Mouse (Mus musculus): ENCODE measurements at regions not wholly inside any gene's neighbourhood (a gene's known extent, or its start where the extent isn't known, plus 50 kb on each side); places are given as distances from the start of the nearest gene placed in this dataset.
A peak's percentile ranks its signal among the peaks of the same experiment; 100 is the strongest.

DNA sequence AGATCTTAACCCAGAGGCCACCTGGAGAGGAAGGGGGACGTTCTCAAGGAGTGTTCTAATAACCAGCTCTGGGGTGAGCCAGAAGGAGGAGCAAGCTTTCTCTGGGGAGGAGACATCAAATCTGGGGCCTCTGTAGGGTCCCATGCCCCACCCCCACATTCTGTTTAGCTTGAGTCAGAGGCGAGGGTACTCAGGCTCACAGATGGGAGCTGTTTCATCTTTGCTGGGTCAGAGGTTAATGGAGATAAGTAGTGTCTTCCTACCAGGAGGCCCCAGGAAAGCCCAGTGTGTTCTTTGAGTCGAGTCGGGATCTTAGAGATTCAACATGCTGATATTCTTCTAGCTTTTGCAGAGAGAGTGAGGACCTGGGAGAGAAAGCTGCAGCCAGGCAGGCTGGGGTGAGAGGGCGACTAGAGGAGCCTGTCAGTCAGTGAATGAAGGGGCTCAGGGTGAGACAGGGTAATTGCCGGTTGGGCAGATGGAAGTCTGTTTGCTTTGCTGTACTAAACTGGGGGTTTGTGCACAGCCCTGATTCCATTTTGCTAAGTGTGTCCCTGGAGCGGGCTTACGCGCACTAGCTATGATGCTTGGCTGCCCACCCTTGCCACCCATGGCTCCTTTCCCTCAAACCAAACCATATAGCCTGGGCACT, 124.0 kb downstream of the Dact1 start:
- H3K27me3 ChIP-seq (replicated peaks; ENCODE audit: control insufficient read depth, insufficient read depth, low read length) = no peaks in the 10 kb centered on the region
- no peaks in the 10 kb centered on the region for H3K9me3 ChIP-seq (ENCODE audit: control insufficient read depth, low read length)
- H3K36me3 ChIP-seq (ENCODE audit: control insufficient read depth, insufficient read depth, low read length) = no peaks in the 10 kb centered on the region
- no peak for DNase-seq (ENCODE audit: low spot score)
- H3K4me2 ChIP-seq (ENCODE audit: low read length) = no peak overlapping the region
- peaks cover 17% of the 10 kb centered on the region for H3K4me1 ChIP-seq (replicated peaks; ENCODE audit: control insufficient read depth, insufficient read depth, low read length)
- H3K9ac ChIP-seq (ENCODE audit: low read length) = no peak overlapping the region
- peak; percentile 45 for ATAC-seq (replicated peaks; ENCODE audit: low FRiP score, low TSS enrichment, low read depth)
- no peak overlapping the region for H3K27ac ChIP-seq (ENCODE audit: low read depth)
- 26% methylated on average over 9 of the region's 9 CpGs for WGBS
- no peak overlapping the region for H3K4me3 ChIP-seq (ENCODE audit: low read depth, low read length)

GRCm38 (mm10) chr12:71438254-71438653, 128.6 kb downstream of the Dact1 start:
- peaks cover 15% of the 10 kb centered on the region for H3K4me1 ChIP-seq (replicated peaks; ENCODE audit: control insufficient read depth, insufficient read depth, low read length)
- no peak overlapping the region for H3K4me2 ChIP-seq (ENCODE audit: low read length)
- H3K4me3 ChIP-seq (ENCODE audit: low read depth, low read length) = no peak overlapping the region
- DNase-seq (ENCODE audit: low spot score) (no peak), ATAC-seq (replicated peaks; ENCODE audit: low FRiP score, low TSS enrichment, low read depth) (no peak)
- H3K27ac ChIP-seq (ENCODE audit: low read depth) = peak overlapping the region; percentile 6
- H3K27me3 ChIP-seq (replicated peaks; ENCODE audit: control insufficient read depth, insufficient read depth, low read length) = no peaks in the 10 kb centered on the region
- H3K9ac ChIP-seq (ENCODE audit: low read length) = no peak overlapping the region
- 36% methylated on average over 6 of the region's 6 CpGs for WGBS
- H3K9me3 ChIP-seq (ENCODE audit: control insufficient read depth, low read length) = no peaks in the 10 kb centered on the region
- H3K36me3 ChIP-seq (ENCODE audit: control insufficient read depth, insufficient read depth, low read length) = no peaks in the 10 kb centered on the region

- no peaks in the 10 kb centered on the region for H3K36me3 ChIP-seq (ENCODE audit: control insufficient read depth, insufficient read depth, low read length)
Measured at GRCm38 (mm10) chr12:71440863-71441262, 131.2 kb downstream of the Dact1 start.

DNA sequence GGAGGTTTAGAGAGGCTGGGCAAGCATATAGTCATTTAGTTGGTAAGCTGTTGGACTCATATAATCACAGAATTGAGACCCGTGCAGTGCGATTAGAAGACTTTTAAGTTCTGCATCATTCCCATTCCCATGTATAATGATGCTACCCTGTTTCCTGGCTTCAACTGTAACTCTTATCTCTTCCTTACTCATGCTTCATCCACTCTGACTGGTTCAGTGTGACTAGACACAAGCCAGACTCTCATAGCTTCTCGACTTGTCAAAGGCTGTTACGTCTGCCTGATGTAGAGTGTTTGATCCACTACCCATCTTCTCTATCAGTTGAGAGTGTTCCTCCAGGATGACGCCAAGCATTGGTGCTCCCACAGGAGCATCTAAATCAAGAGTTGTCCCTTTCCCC, 131.6 kb downstream of the Dact1 start:
- H3K27ac ChIP-seq (ENCODE audit: low read depth) = no peak overlapping the region
- no peaks in the 10 kb centered on the region for H3K27me3 ChIP-seq (replicated peaks; ENCODE audit: control insufficient read depth, insufficient read depth, low read length)
- 61% methylated on average over 5 of the region's 5 CpGs for WGBS
- ATAC-seq (replicated peaks; ENCODE audit: low FRiP score, low TSS enrichment, low read depth) (no peak), DNase-seq (ENCODE audit: low spot score) (no peak)
- H3K4me3 ChIP-seq (ENCODE audit: low read depth, low read length) = no peak overlapping the region
- no peak overlapping the region for H3K4me2 ChIP-seq (ENCODE audit: low read length)
- no peaks in the 10 kb centered on the region for H3K9me3 ChIP-seq (ENCODE audit: control insufficient read depth, low read length)
- H3K36me3 ChIP-seq (ENCODE audit: control insufficient read depth, insufficient read depth, low read length) = no peaks in the 10 kb centered on the region
- H3K9ac ChIP-seq (ENCODE audit: low read length) = no peak overlapping the region
- peaks cover 6% of the 10 kb centered on the region for H3K4me1 ChIP-seq (replicated peaks; ENCODE audit: control insufficient read depth, insufficient read depth, low read length)

More at GRCm38 (mm10) chr12:71440863-71441262, 131.2 kb downstream of the Dact1 start:
- H3K9ac ChIP-seq (ENCODE audit: low read length) = no peak overlapping the region
- H3K4me2 ChIP-seq (ENCODE audit: low read length) = no peak overlapping the region
- WGBS = 82% methylated on average over 3 of the region's 3 CpGs
- H3K27ac ChIP-seq (ENCODE audit: low read depth) = no peak overlapping the region
- no peaks in the 10 kb centered on the region for H3K27me3 ChIP-seq (replicated peaks; ENCODE audit: control insufficient read depth, insufficient read depth, low read length)
- ATAC-seq (replicated peaks; ENCODE audit: low FRiP score, low TSS enrichment, low read depth) (no peak), DNase-seq (ENCODE audit: low spot score) (no peak)
- H3K4me3 ChIP-seq (ENCODE audit: low read depth, low read length) = no peak overlapping the region
- peaks cover 6% of the 10 kb centered on the region for H3K4me1 ChIP-seq (replicated peaks; ENCODE audit: control insufficient read depth, insufficient read depth, low read length)
- no peaks in the 10 kb centered on the region for H3K9me3 ChIP-seq (ENCODE audit: control insufficient read depth, low read length)

GRCm38 (mm10) chr12:71446177-71446891, 136.7 kb downstream of the Dact1 start:
- H3K9me3 ChIP-seq (ENCODE audit: control insufficient read depth, low read length) = no peaks in the 10 kb centered on the region
- H3K4me2 ChIP-seq (ENCODE audit: low read length) = no peak overlapping the region
- H3K27ac ChIP-seq (ENCODE audit: low read depth) = peak overlapping the region; percentile 34
- no peaks in the 10 kb centered on the region for H3K27me3 ChIP-seq (replicated peaks; ENCODE audit: control insufficient read depth, insufficient read depth, low read length)
- no peak overlapping the region for H3K4me3 ChIP-seq (ENCODE audit: low read depth, low read length)
- H3K9ac ChIP-seq (ENCODE audit: low read length) = no peak overlapping the region
- WGBS = 42% methylated on average over 8 of the region's 8 CpGs
- H3K36me3 ChIP-seq (ENCODE audit: control insufficient read depth, insufficient read depth, low read length) = no peaks in the 10 kb centered on the region
- no peak for DNase-seq (ENCODE audit: low spot score)
- peaks cover 8% of the 10 kb centered on the region; the same call in 1 of the 2 replicates for H3K4me1 ChIP-seq (replicated peaks; ENCODE audit: control insufficient read depth, insufficient read depth, low read length)
- no peak for ATAC-seq (replicated peaks; ENCODE audit: low FRiP score, low TSS enrichment, low read depth)

DNA sequence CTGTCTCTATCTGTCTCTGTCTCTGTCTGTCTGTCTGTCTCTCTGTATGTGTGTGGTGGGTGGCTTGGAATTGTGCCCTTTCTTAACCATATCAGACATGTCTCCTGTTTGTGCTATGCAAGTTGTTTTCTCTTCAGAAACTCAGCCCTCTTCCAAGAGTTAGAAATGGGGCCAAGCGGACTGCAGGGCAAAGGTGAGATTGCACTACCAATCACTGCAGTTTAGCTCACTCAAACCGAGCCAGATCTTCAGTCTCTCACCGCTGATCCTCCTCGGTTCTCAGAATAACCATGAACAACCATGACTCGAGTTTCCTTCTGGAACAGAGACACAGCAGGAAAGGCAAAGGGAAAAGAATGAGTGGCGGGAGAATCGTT, 137.2 kb downstream of the Dact1 start:
- Histone ChIP-seq H3K9ac (ENCODE audit: low read length) (no peak overlapping the region), H3K4me3 (ENCODE audit: low read depth, low read length) (no peak overlapping the region), H3K4me1 (replicated peaks; ENCODE audit: control insufficient read depth, insufficient read depth, low read length) (peaks cover 8% of the 10 kb centered on the region; the same call in 1 of the 2 replicates), H3K9me3 (ENCODE audit: control insufficient read depth, low read length) (no peaks in the 10 kb centered on the region), H3K36me3 (ENCODE audit: control insufficient read depth, insufficient read depth, low read length) (no peaks in the 10 kb centered on the region), H3K4me2 (ENCODE audit: low read length) (no peak overlapping the region), H3K27me3 (replicated peaks; ENCODE audit: control insufficient read depth, insufficient read depth, low read length) (no peaks in the 10 kb centered on the region), H3K27ac (ENCODE audit: low read depth) (peak overlapping the region; percentile 34)
- WGBS = 31% methylated on average over 7 of the region's 7 CpGs
- no peak for DNase-seq (ENCODE audit: low spot score)
- ATAC-seq (replicated peaks; ENCODE audit: low FRiP score, low TSS enrichment, low read depth) = no peak

GRCm38 (mm10) chr12:71449032-71449431, 139.3 kb downstream of the Dact1 start:
- DNase-seq (ENCODE audit: low spot score) = no peak
- ATAC-seq (replicated peaks; ENCODE audit: low FRiP score, low TSS enrichment, low read depth) = no peak
- Histone ChIP-seq H3K27ac (ENCODE audit: low read depth) (no peak overlapping the region), H3K4me1 (replicated peaks; ENCODE audit: control insufficient read depth, insufficient read depth, low read length) (peaks cover 8% of the 10 kb centered on the region; the same call in 1 of the 2 replicates), H3K27me3 (replicated peaks; ENCODE audit: control insufficient read depth, insufficient read depth, low read length) (no peaks in the 10 kb centered on the region), H3K4me2 (ENCODE audit: low read length) (no peak overlapping the region), H3K9ac (ENCODE audit: low read length) (no peak overlapping the region), H3K9me3 (ENCODE audit: control insufficient read depth, low read length) (no peaks in the 10 kb centered on the region), H3K36me3 (ENCODE audit: control insufficient read depth, insufficient read depth, low read length) (no peaks in the 10 kb centered on the region), H3K4me3 (ENCODE audit: low read depth, low read length) (no peak overlapping the region)
- WGBS = 69% methylated on average over 3 of the region's 3 CpGs

DNA sequence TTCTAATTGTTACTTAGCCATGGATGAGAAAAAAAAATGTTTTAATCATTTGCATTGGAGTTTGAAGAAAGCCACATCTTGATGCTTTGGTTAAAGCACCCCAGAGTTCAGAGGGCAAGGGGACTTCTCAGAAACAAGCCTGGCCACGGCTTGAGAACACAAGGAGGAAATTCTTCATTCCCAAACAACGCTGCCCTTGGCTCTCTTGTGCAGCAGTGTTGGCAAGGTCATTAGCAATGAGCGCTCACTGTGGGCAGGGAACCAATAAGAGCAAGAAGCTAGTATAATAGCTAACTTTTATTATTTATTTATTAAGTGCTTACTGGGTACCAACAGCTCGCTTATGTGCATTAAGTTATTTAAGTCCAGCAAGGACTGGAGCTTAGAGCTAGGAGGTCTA, 140.4 kb downstream of the Dact1 start:
- no peaks in the 10 kb centered on the region for H3K36me3 ChIP-seq (ENCODE audit: control insufficient read depth, insufficient read depth, low read length)
- no peaks in the 10 kb centered on the region for H3K9me3 ChIP-seq (ENCODE audit: control insufficient read depth, low read length)
- H3K4me1 ChIP-seq (replicated peaks; ENCODE audit: control insufficient read depth, insufficient read depth, low read length) = peaks cover 8% of the 10 kb centered on the region; the same call in 1 of the 2 replicates
- no peak overlapping the region for H3K27ac ChIP-seq (ENCODE audit: low read depth)
- H3K4me2 ChIP-seq (ENCODE audit: low read length) = no peak overlapping the region
- no peak overlapping the region for H3K9ac ChIP-seq (ENCODE audit: low read length)
- no peaks in the 10 kb centered on the region for H3K27me3 ChIP-seq (replicated peaks; ENCODE audit: control insufficient read depth, insufficient read depth, low read length)
- ATAC-seq (replicated peaks; ENCODE audit: low FRiP score, low TSS enrichment, low read depth) (no peak), DNase-seq (ENCODE audit: low spot score) (no peak)
- no peak overlapping the region for H3K4me3 ChIP-seq (ENCODE audit: low read depth, low read length)
- 62% methylated on average over 4 of the region's 4 CpGs for WGBS

Data from intestine, embryonic 14.5 days (tissue).